Mouse (Mus musculus) hindbrain, embryonic 11.5 days (tissue): Measurements from ENCODE around the gene Rnasek. TPM values are rescaled to one million over a fixed set of nuclear protein-coding genes. Genes with fewer than 3 reads are reported as not detected.

Experiments used
- ATAC-seq: fragments of 200-750 bp; cut with Nextera tagmentation; 2 replicates; pipeline ENCODE4 v1.8.0; 2017; ENCODE audit warnings: mild to moderate bottlenecking, moderate TSS enrichment, moderate library complexity; ENCODE audit not compliant: low FRiP score
- DNase-seq: peaks from one replicate; pipeline ENCODE4 v3.0.0-alpha.2; 2015; ENCODE audit warnings: low spot score
- H3K27ac ChIP-seq: fragments of 300-500 bp; sonication (generic); 2 replicates; pipeline ENCODE4 v1.5.1; 2014; ENCODE audit warnings: mild to moderate bottlenecking, low read depth, low read length
- H3K27me3 ChIP-seq: fragments of 300-500 bp; sonication (generic); 2 replicates; pipeline ENCODE4 v1.6.1; 2014; ENCODE audit warnings: mild to moderate bottlenecking, low read length, moderate library complexity, mixed read lengths; ENCODE audit not compliant: control insufficient read depth, insufficient read depth
- H3K36me3 ChIP-seq: fragments of 300-500 bp; sonication (generic); 2 replicates; pipeline ENCODE4 v1.6.1; 2014; ENCODE audit warnings: mild to moderate bottlenecking, low read length, moderate library complexity, mixed read lengths; ENCODE audit not compliant: control insufficient read depth, insufficient read depth
- H3K4me1 ChIP-seq: fragments of 300-500 bp; sonication (generic); replicated peaks from 2 replicates; pipeline ENCODE4 v1.6.1; 2014; ENCODE audit warnings: low read length, mixed read lengths; ENCODE audit not compliant: control insufficient read depth, insufficient read depth
- H3K4me2 ChIP-seq: fragments of 300-500 bp; sonication (generic); replicated peaks from 2 replicates; pipeline ENCODE4 v1.6.1; 2014; ENCODE audit warnings: mild to moderate bottlenecking, low read depth, low read length
- H3K4me3 ChIP-seq: fragments of 300-500 bp; sonication (generic); 2 replicates; pipeline ENCODE4 v1.5.1; 2014; ENCODE audit warnings: low read depth, low read length
- H3K9ac ChIP-seq: fragments of 300-500 bp; sonication (generic); 2 replicates; pipeline ENCODE4 v1.6.1; 2014; ENCODE audit warnings: low read depth, low read length
- H3K9me3 ChIP-seq: fragments of 300-500 bp; sonication (generic); 2 replicates; pipeline ENCODE4 v1.6.1; 2016; ENCODE audit warnings: low read length; ENCODE audit not compliant: control insufficient read depth
- WGBS: fragments of 180-500 bp; shearing (Covaris S2); extraction: QIAGEN DNeasy Blood & Tissue Kit; methylation state at CpG from one replicate; pipeline ENCODE4 v1.1.7; 2014; 5-methylcytosine and 5-hydroxymethylcytosine counted together
- polyA plus RNA-seq: library from polyadenylated mRNA; unstranded; fragments of >200 nt; fragmentation: Nextera tagmentation; extraction: Ambion mirVana; gene quantifications from 2 replicates; pipeline ENCODE4 v1.2.1, GENCODE M21; 2014

Rnasek gene
- 146 and 147 TPM in 2 replicates for polyA plus RNA-seq

GRCm38 (mm10) chr11:70239541-70240279 is at the start of gene Rnasek, which contains the start of gene Gm21988:
Gene Rnasek, minus strand, starts transcription at chr11:70239842.
Gene Gm21988, minus strand, starts transcription at chr11:70239830.
- Histone ChIP-seq H3K4me2 (peak within 1 kb of the TSS; percentile 94), H3K27ac (peak within 1 kb of the TSS; percentile 63), H3K27me3 (no peaks in the 10 kb centered on the region), H3K4me1 (peaks cover 8% of the 10 kb centered on the region), H3K9me3 (no peaks in the 10 kb centered on the region), H3K4me3 (peak within 1 kb of the TSS; percentile 91), H3K36me3 (no peaks in the 10 kb centered on the region), H3K9ac (peak within 1 kb of the TSS; percentile 88)
- DNase-seq: peak; percentile 87
- peak; percentile 61 for ATAC-seq
- WGBS: under 1% methylated on average over 27 of the region's 35 CpGs

DNA sequence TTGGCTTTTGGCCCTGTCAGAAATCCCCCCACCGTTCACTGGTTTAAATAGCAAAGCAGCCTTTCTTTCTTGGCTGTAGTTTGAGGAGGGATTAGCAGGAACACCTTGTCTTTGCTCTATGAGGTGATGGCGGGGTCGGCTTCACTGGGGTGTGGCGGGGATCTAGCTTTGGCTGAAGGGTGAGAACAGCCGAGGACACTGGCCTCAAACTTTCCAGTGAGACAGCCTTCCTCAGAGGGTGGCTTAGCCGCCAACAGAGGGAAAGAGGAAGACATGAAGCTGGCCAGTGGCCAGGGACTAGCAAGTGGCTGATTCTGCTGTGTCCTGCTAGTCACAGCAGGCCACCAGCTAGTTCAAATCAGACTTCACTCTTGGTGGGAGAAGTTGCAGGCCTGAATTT is 49.6 kb upstream of the Rnasek start:
- no peak overlapping the region for H3K4me2 ChIP-seq
- no peak overlapping the region for H3K4me3 ChIP-seq
- H3K4me1 ChIP-seq: no peaks in the 10 kb centered on the region
- no peak overlapping the region for H3K27ac ChIP-seq
- H3K9me3 ChIP-seq: no peaks in the 10 kb centered on the region
- DNase-seq (no peak), ATAC-seq (no peak)
- no peaks in the 10 kb centered on the region for H3K36me3 ChIP-seq
- WGBS: 48% methylated on average over 6 of the region's 6 CpGs
- no peak overlapping the region for H3K9ac ChIP-seq
- no peaks in the 10 kb centered on the region for H3K27me3 ChIP-seq

DNA sequence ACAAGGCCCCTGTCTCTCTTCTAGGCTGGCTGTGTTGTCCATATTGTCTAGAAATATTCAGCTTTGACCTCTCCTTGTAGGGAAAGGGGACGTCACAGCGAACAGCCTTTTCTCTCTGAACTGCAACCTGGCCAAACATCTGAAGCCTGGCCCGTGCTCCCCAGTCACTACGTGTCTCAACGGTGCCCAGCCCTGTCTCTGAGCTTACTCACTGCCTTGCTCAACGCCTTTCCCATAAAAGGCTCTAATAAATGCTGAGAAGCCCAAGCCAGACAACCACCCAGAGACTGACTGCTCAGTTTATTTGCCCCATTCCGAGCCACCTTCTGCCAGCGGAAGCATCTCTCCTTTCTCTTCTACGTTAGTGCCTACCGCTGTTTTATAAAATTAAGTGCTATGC is 48.5 kb upstream of the Rnasek start:
- no peaks in the 10 kb centered on the region for H3K9me3 ChIP-seq
- H3K4me1 ChIP-seq: no peaks in the 10 kb centered on the region
- 87% methylated on average over 10 of the region's 10 CpGs for WGBS
- no peaks in the 10 kb centered on the region for H3K36me3 ChIP-seq
- ATAC-seq: no peak
- no peak overlapping the region for H3K4me2 ChIP-seq
- H3K27me3 ChIP-seq: no peaks in the 10 kb centered on the region
- no peak overlapping the region for H3K27ac ChIP-seq
- DNase-seq: no peak
- H3K4me3 ChIP-seq: no peak overlapping the region
- H3K9ac ChIP-seq: no peak overlapping the region

- H3K4me1 ChIP-seq: no peaks in the 10 kb centered on the region
- H3K9ac ChIP-seq: no peak overlapping the region
- H3K36me3 ChIP-seq: no peaks in the 10 kb centered on the region
- H3K27ac ChIP-seq: no peak overlapping the region
- no peak for DNase-seq
- WGBS: 82% methylated on average over 5 of the region's 5 CpGs
- H3K4me2 ChIP-seq: no peak overlapping the region
- no peak for ATAC-seq
- H3K4me3 ChIP-seq: no peak overlapping the region
- H3K27me3 ChIP-seq: no peaks in the 10 kb centered on the region
- H3K9me3 ChIP-seq: no peaks in the 10 kb centered on the region
Measured at GRCm38 (mm10) chr11:70285686-70286085, 46.0 kb upstream of the Rnasek start.

DNA sequence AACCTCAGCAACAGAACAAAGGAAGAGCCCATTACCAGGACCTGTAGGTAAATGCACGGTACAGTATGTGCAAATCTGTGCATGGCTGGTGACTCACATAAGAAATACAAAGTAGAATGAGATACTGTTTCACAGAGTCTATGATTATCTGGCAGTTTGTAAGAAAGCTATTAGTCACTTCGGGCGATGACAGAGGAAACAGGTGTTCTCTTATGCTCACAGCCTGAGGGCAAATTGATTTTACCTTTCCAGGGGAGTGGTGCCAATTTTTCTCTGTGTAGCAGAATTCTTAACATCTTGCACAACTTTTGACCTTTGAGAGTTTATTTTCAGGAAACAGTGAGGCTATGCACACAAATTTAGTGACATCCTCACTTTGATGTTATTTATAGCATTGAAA is 45.1 kb upstream of the Rnasek start:
- DNase-seq (no peak), ATAC-seq (no peak)
- 89% methylated on average over 3 of the region's 3 CpGs for WGBS

DNA sequence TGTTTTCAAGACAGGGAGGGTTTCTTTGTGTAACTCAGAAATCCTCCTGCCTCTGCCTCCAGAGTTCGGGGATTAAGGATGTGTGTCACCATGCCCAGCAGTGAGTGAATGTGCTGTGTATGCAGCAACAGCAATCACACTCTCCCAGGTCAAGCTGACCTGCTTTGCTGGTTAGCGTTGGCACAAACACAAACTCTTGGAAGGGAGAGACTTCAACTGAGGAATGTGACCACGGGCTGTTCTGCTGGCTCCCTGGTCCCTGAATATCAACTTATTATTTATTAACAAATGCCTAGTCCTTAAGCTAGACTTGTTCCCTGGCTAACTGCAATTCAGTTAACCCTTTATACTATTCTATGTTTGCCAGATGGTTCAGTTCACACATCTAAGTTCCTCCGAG is 44.0 kb upstream of the Rnasek start:
- WGBS: 84% methylated on average over 4 of the region's 4 CpGs
- no peak overlapping the region for H3K4me2 ChIP-seq
- H3K9me3 ChIP-seq: no peaks in the 10 kb centered on the region
- no peak overlapping the region for H3K27ac ChIP-seq
- H3K9ac ChIP-seq: no peak overlapping the region
- no peak for ATAC-seq
- H3K27me3 ChIP-seq: no peaks in the 10 kb centered on the region
- H3K36me3 ChIP-seq: no peaks in the 10 kb centered on the region
- no peak overlapping the region for H3K4me3 ChIP-seq
- no peaks in the 10 kb centered on the region for H3K4me1 ChIP-seq
- no peak for DNase-seq

More for the DNA sequence above, 45.1 kb upstream of the Rnasek start:
- H3K4me1 ChIP-seq: no peaks in the 10 kb centered on the region
- H3K4me2 ChIP-seq: no peak overlapping the region
- no peak overlapping the region for H3K9ac ChIP-seq
- no peaks in the 10 kb centered on the region for H3K9me3 ChIP-seq
- no peaks in the 10 kb centered on the region for H3K36me3 ChIP-seq
- no peak overlapping the region for H3K4me3 ChIP-seq
- no peak overlapping the region for H3K27ac ChIP-seq
- H3K27me3 ChIP-seq: no peaks in the 10 kb centered on the region

DNA sequence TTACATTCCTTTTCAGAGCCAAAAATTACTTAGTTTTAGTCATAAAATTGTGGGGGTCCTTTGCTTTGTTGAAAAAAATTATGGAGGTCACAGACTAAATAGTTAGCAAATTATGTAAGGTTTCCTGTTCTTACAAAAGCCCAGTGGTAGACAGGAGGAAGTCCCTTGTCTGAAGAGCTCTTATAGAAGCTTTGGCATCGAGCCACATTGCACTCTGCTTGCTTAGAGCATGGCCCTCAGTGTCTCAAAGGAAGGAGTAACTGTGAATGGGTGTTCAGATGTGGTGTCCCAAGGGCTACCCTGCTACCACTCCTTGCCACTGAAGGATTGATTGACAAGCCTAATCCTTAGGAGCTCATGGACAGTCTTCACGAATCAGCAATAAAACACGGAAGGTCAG is 40.8 kb upstream of the Rnasek start:
- DNase-seq (no peak), ATAC-seq (no peak)
- H3K4me1 ChIP-seq: no peaks in the 10 kb centered on the region
- H3K27ac ChIP-seq: no peak overlapping the region
- no peaks in the 10 kb centered on the region for H3K9me3 ChIP-seq
- H3K9ac ChIP-seq: no peak overlapping the region
- no peaks in the 10 kb centered on the region for H3K27me3 ChIP-seq
- no peak overlapping the region for H3K4me3 ChIP-seq
- no peak overlapping the region for H3K4me2 ChIP-seq
- H3K36me3 ChIP-seq: no peaks in the 10 kb centered on the region
- 72% methylated on average over 3 of the region's 3 CpGs for WGBS

- no peak overlapping the region for H3K27ac ChIP-seq
- H3K9me3 ChIP-seq: no peaks in the 10 kb centered on the region
- H3K27me3 ChIP-seq: no peaks in the 10 kb centered on the region
- no peaks in the 10 kb centered on the region for H3K36me3 ChIP-seq
- no peak overlapping the region for H3K4me2 ChIP-seq
- H3K4me1 ChIP-seq: no peaks in the 10 kb centered on the region
- ATAC-seq (no peak), DNase-seq (no peak)
- no peak overlapping the region for H3K9ac ChIP-seq
- no peak overlapping the region for H3K4me3 ChIP-seq
- 84% methylated on average over 3 of the region's 3 CpGs for WGBS
Measured at GRCm38 (mm10) chr11:70278961-70279360, 39.3 kb upstream of the Rnasek start.

DNA sequence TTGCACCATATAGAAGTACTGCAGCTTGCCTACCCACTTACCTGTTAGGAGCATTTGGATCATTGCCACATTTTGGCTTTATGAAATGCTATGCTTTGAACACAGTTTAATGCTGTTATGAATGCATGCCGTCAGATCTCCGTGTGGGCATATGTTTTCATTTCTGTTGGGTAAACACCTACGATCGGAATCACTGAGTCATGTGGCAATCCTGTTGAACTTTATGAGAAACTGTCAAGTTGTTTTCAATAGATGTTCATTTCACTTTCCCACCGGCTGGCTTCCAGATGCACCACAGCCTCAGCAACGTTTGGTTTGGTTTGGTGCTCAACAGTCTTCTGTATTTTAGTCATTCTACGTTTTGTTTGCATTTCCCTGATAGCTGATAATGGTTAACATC is 32.0 kb upstream of the Rnasek start:
- H3K9ac ChIP-seq: no peak overlapping the region
- H3K36me3 ChIP-seq: no peaks in the 10 kb centered on the region
- ATAC-seq (no peak), DNase-seq (no peak)
- no peak overlapping the region for H3K4me2 ChIP-seq
- no peaks in the 10 kb centered on the region for H3K4me1 ChIP-seq
- no peak overlapping the region for H3K4me3 ChIP-seq
- H3K27ac ChIP-seq: no peak overlapping the region
- no peaks in the 10 kb centered on the region for H3K9me3 ChIP-seq
- no peaks in the 10 kb centered on the region for H3K27me3 ChIP-seq
- WGBS: 84% methylated on average over 7 of the region's 7 CpGs
